16 mouse cellular contexts compared by ENCODE assay signal in genomic region chr6:144963156-144963555, GRCm38 (mm10).
DNase-seq lines count a peak whose midpoint lies in the region; ATAC-seq and TF ChIP-seq lines count a peak whose summit lies in the region.
"Had no signal": no experiment of that assay in that cellular context is flagged by ENCODE, and none has a peak within 500 bp of the region (broad histone marks: within the 10 kb centered on the region; RNA-seq: fewer than 3 reads in every experiment).

No protein-coding gene starts in this region.

- WGBS in forebrain, postnatal 0 days = 86% methylated on average over 8 of the region's 8 CpGs
- 87% methylated on average over 8 of the region's 8 CpGs for WGBS in forebrain, embryonic 16.5 days
- 76% methylated on average over 8 of the region's 8 CpGs for WGBS in liver, postnatal 0 days (ENCODE audit: insufficient replicate concordance)
- WGBS in kidney, embryonic 14.5 days = 88% methylated on average over 8 of the region's 8 CpGs

- H3K4me1 ChIP-seq in forebrain, postnatal 0 days (ENCODE audit: insufficient read depth) = no peaks in the 10 kb centered on the region
- H3K4me1 ChIP-seq in forebrain, embryonic 16.5 days (replicated peaks; ENCODE audit: control insufficient read depth, insufficient read depth, low read length) = peaks cover 3% of the 10 kb centered on the region; the same call in 1 of the 2 replicates
- 0 out of 2 replicates have a peak, but pooled peaks cover 2% of the 10 kb centered on the region for H3K4me1 ChIP-seq in liver, postnatal 0 days (ENCODE audit: insufficient read depth)
- H3K4me1 ChIP-seq in kidney, embryonic 14.5 days (ENCODE audit: control insufficient read depth, insufficient read depth, low read length) = no peaks in the 10 kb centered on the region
- H3K4me1 ChIP-seq: embryonic facial prominence, embryonic 13.5 days; hindbrain, embryonic 15.5 days; lung, embryonic 15.5 days had no signal

- H3K27me3 ChIP-seq in forebrain, postnatal 0 days (ENCODE audit: insufficient read depth, low read length) = no peaks in the 10 kb centered on the region
- no peaks in the 10 kb centered on the region for H3K27me3 ChIP-seq in forebrain, embryonic 16.5 days (replicated peaks; ENCODE audit: control insufficient read depth, insufficient read depth, low read length)
- H3K27me3 ChIP-seq in liver, postnatal 0 days (ENCODE audit: insufficient read depth, low read length) = no peaks in the 10 kb centered on the region
- no peaks in the 10 kb centered on the region for H3K27me3 ChIP-seq in kidney, embryonic 14.5 days (ENCODE audit: control insufficient read depth, insufficient read depth, low read length)
- H3K27me3 ChIP-seq: embryonic facial prominence, embryonic 13.5 days; hindbrain, embryonic 15.5 days; lung, embryonic 15.5 days had no signal

- no peaks in the 10 kb centered on the region for H3K36me3 ChIP-seq in forebrain, postnatal 0 days (ENCODE audit: insufficient read depth)
- no peaks in the 10 kb centered on the region for H3K36me3 ChIP-seq in forebrain, embryonic 16.5 days (ENCODE audit: control insufficient read depth, insufficient read depth)
- no peaks in the 10 kb centered on the region for H3K36me3 ChIP-seq in liver, postnatal 0 days (replicated peaks; ENCODE audit: insufficient read depth, low read length)
- no peaks in the 10 kb centered on the region for H3K36me3 ChIP-seq in kidney, embryonic 14.5 days (ENCODE audit: control insufficient read depth, insufficient read depth, low read length)
- H3K36me3 ChIP-seq: embryonic facial prominence, embryonic 13.5 days; forebrain, embryonic 10.5 days; hindbrain, embryonic 15.5 days; lung, embryonic 15.5 days; midbrain, embryonic 12.5 days had no signal

- TF ChIP-seq EP300 in liver, postnatal 0 days (IDR thresholded peaks at IDR 0.05; ENCODE audit: low read depth) = no peak

- no peaks in the 10 kb centered on the region for H3K9me3 ChIP-seq in forebrain, postnatal 0 days (ENCODE audit: low read length)
- no peaks in the 10 kb centered on the region for H3K9me3 ChIP-seq in forebrain, embryonic 16.5 days (ENCODE audit: control insufficient read depth, low read length)
- no peaks in the 10 kb centered on the region for H3K9me3 ChIP-seq in liver, postnatal 0 days (ENCODE audit: low read length)
- no peaks in the 10 kb centered on the region for H3K9me3 ChIP-seq in kidney, embryonic 14.5 days (ENCODE audit: control insufficient read depth, low read length)
- H3K9me3 ChIP-seq: embryonic facial prominence, embryonic 13.5 days; forebrain, embryonic 10.5 days; hindbrain, embryonic 15.5 days; lung, embryonic 15.5 days; midbrain, embryonic 12.5 days had no signal

- no peak overlapping the region for H3K9ac ChIP-seq in forebrain, postnatal 0 days
- H3K9ac ChIP-seq in forebrain, embryonic 16.5 days (replicated peaks; ENCODE audit: low read depth, low read length) = no peak overlapping the region; the same call in 1 of the 2 replicates
- H3K9ac ChIP-seq in liver, postnatal 0 days (replicated peaks) = no peak overlapping the region
- no peak overlapping the region for H3K9ac ChIP-seq in kidney, embryonic 14.5 days (ENCODE audit: low read depth, low read length)
- H3K9ac ChIP-seq: embryonic facial prominence, embryonic 13.5 days; hindbrain, embryonic 15.5 days; lung, embryonic 15.5 days; midbrain, embryonic 12.5 days had no signal

- no peak overlapping the region for H3K27ac ChIP-seq in forebrain, postnatal 0 days (ENCODE audit: low read depth, low read length)
- H3K27ac ChIP-seq in forebrain, embryonic 16.5 days (ENCODE audit: low read length) = no peak overlapping the region
- H3K27ac ChIP-seq in liver, postnatal 0 days (ENCODE audit: low read depth) = no peak overlapping the region
- no peak overlapping the region for H3K27ac ChIP-seq in kidney, embryonic 14.5 days (ENCODE audit: low read depth, low read length)
- H3K27ac ChIP-seq: embryonic facial prominence, embryonic 13.5 days; forebrain, embryonic 10.5 days; hindbrain, embryonic 15.5 days; lung, embryonic 15.5 days; midbrain, embryonic 12.5 days had no signal

- no peak for DNase-seq in forebrain, postnatal 0 days
- no peak for DNase-seq in liver, postnatal 0 days
- DNase-seq in liver = no peak
- DNase-seq in A20 (ENCODE audit: low read depth, low spot score) = peak; percentile 16
- peak; percentile 74 for DNase-seq in R1 (ENCODE audit: low read depth, low spot score)
- DNase-seq in yolk sac, embryonic 10.5 days (ENCODE audit: low spot score) = no peak
- DNase-seq: adrenal gland, postnatal 10 days; cerebellum, postnatal 36 days; layer of hippocampus, adult 9-11 months had no signal

- no peak for ATAC-seq in forebrain, postnatal 0 days
- no peak for ATAC-seq in forebrain, embryonic 16.5 days
- ATAC-seq in liver, postnatal 0 days = no peak
- ATAC-seq in kidney, embryonic 14.5 days (ENCODE audit: low FRiP score, low TSS enrichment) = no peak

- H3K4me2 ChIP-seq in forebrain, postnatal 0 days (ENCODE audit: low read depth) = no peak overlapping the region
- no peak overlapping the region for H3K4me2 ChIP-seq in forebrain, embryonic 16.5 days (ENCODE audit: low read length)
- no peak overlapping the region for H3K4me2 ChIP-seq in liver, postnatal 0 days (ENCODE audit: low read depth, low read length)
- no peak overlapping the region for H3K4me2 ChIP-seq in kidney, embryonic 14.5 days (replicated peaks; ENCODE audit: low read depth, low read length)
- H3K4me2 ChIP-seq: embryonic facial prominence, embryonic 13.5 days; hindbrain, embryonic 15.5 days; lung, embryonic 15.5 days; midbrain, embryonic 12.5 days had no signal

- no peak overlapping the region for H3K4me3 ChIP-seq in forebrain, postnatal 0 days (ENCODE audit: low read depth, low read length)
- no peak overlapping the region for H3K4me3 ChIP-seq in forebrain, embryonic 16.5 days (replicated peaks; ENCODE audit: low read length)
- no peak overlapping the region for H3K4me3 ChIP-seq in liver, postnatal 0 days (ENCODE audit: low read depth, low read length)
- H3K4me3 ChIP-seq in kidney, embryonic 14.5 days (ENCODE audit: low read length) = no peak overlapping the region
- H3K4me3 ChIP-seq: embryonic facial prominence, embryonic 13.5 days; forebrain, embryonic 10.5 days; hindbrain, embryonic 15.5 days; lung, embryonic 15.5 days; midbrain, embryonic 12.5 days had no signal

- TF ChIP-seq CTCF in forebrain, postnatal 0 days (IDR thresholded peaks at IDR 0.05; ENCODE audit: low read depth) = peak; percentile 49
- peak; percentile 41 for TF ChIP-seq CTCF in liver, postnatal 0 days (IDR thresholded peaks at IDR 0.05; ENCODE audit: low read depth)

Comparison
In these comparisons a context has a peak if more than half of its experiments do, and no peak if none do; other contexts are left out.
1. DNase-seq: peak in A20 (single experiment) and R1 (single experiment); none in forebrain, postnatal 0 days (single experiment), liver, postnatal 0 days (single experiment), liver (single experiment) and yolk sac, embryonic 10.5 days (single experiment).